Mouse (Mus musculus) naive thymus-derived CD4-positive, alpha-beta T cell, adult 2 months (primary cell): ENCODE data around the gene Vmn2r43.
"Not testable (repeated sequence)": the region's sequence is repeated elsewhere in the genome, so short reads cannot be mapped to it uniquely, and the experiment has no call there.

Experiments used
- DNase-seq: peaks from one replicate; pipeline ENCODE4 v3.0.0-alpha.2; 2011; ENCODE audit warnings: low read depth

Gene Vmn2r43

GRCm38 (mm10) chr7:8260499-8260898 lies at the start of gene Vmn2r43:
Gene Vmn2r43, minus strand, starts transcription at chr7:8260599.
- DNase-seq = not testable (repeated sequence)

GRCm38 (mm10) chr7:8200220-8200619 lies 60.2 kb downstream of the Vmn2r43 start, which contains the start of gene Vmn2r42:
Gene Vmn2r42, minus strand, starts transcription at chr7:8200320.
- DNase-seq = not testable (repeated sequence)
